Mouse (Mus musculus) heart, adult 2 months (tissue): Measurements from ENCODE around the gene Reep6. TPM values are rescaled to one million over a fixed set of nuclear protein-coding genes. Genes with fewer than 3 reads are reported as not detected.
A peak's percentile ranks its signal among the peaks of the same experiment; 100 is the strongest.
"Not testable (repeated sequence)": the region's sequence is repeated elsewhere in the genome, so short reads cannot be mapped to it uniquely, and the experiment has no call there.

ENCODE experiments used
- DNase-seq, 2 experiments: peaks; one replicate each; pipeline ENCODE4 v3.0.0; 2021
- H3K27ac ChIP-seq: fragments of 200-600 bp; 2 replicates; pipeline ENCODE4 v1.8.1; 2022
- H3K27me3 ChIP-seq: fragments of 200-500 bp; 2 replicates; pipeline ENCODE4 v1.6.1; 2012; ENCODE audit warnings: mild to moderate bottlenecking, low read length, inconsistent platforms, mixed read lengths; ENCODE audit not compliant: control insufficient read depth, insufficient read depth
- H3K36me3 ChIP-seq: fragments of 200-500 bp; 2 replicates; pipeline ENCODE4 v1.6.1; 2012; ENCODE audit warnings: low read length, inconsistent platforms; ENCODE audit not compliant: control insufficient read depth, insufficient read depth
- H3K4me1 ChIP-seq: fragments of 200-500 bp; 2 replicates; pipeline ENCODE4 v1.6.1; 2011; ENCODE audit warnings: low read length; ENCODE audit not compliant: control insufficient read depth, insufficient read depth
- H3K4me3 ChIP-seq: fragments of 200-600 bp; 2 replicates; pipeline ENCODE4 v1.8.1; 2022
- H3K79me2 ChIP-seq: fragments of 200-500 bp; replicated peaks from 2 replicates; pipeline ENCODE4 v1.6.1; 2012; ENCODE audit warnings: mild to moderate bottlenecking, inconsistent platforms, low read length, moderate library complexity, mixed read lengths; ENCODE audit not compliant: control insufficient read depth, insufficient read depth
- H3K9ac ChIP-seq: fragments of 200-500 bp; 2 replicates; pipeline ENCODE4 v1.6.1; 2012; ENCODE audit warnings: low read depth, mild to moderate bottlenecking, control low read depth, inconsistent platforms, low read length, mixed read lengths
- CTCF ChIP-seq: fragments of 200-600 bp; IDR thresholded peaks from 2 replicates; pipeline ENCODE4 v1.8.1; 2022; ENCODE audit warnings: antibody characterized with exemption, mild to moderate bottlenecking, moderate library complexity
- EP300 ChIP-seq: fragments of 200-500 bp; IDR thresholded peaks from 2 replicates; pipeline ENCODE4 v1.6.1; 2011; ENCODE audit warnings: low read depth, low read length, control low read depth; ENCODE audit not compliant: insufficient read depth
- POLR2A ChIP-seq: fragments of 200-500 bp; IDR thresholded peaks from 2 replicates; pipeline ENCODE4 v1.6.1; 2011; ENCODE audit warnings: mild to moderate bottlenecking, low read depth, low read length, control low read depth; ENCODE audit not compliant: insufficient read depth
- WGBS: fragments of 180-500 bp; shearing (Covaris S2); methylation state at CpG from one replicate; pipeline ENCODE4 v1.1.7; 2018; 5-methylcytosine and 5-hydroxymethylcytosine counted together
- intact Hi-C: fragments of 180-260 bp; cut with DNase I; formaldehyde crosslinking; loops from one replicate; pipeline ENCODE4 v1.15.1; 2025
- polyA plus RNA-seq: library from polyadenylated mRNA; depleted of rRNA; stranded (reverse); fragments of >200 nt; gene quantifications from 2 replicates; pipeline ENCODE4 v1.2.3, GENCODE M21; 2012
- total RNA-seq, 2 experiments: library from RNA; stranded (reverse); gene quantifications; 2 replicates each; pipeline ENCODE4 v1.2.3; 2021

The Reep6 gene
- total and polyA plus RNA-seq, 3 experiments: 2.8 to 4.1 (median 3.6) TPM

GRCm38 (mm10) chr10:80344131-80344661 is 14.4 kb downstream of the Reep6 start:
- H3K4me1 ChIP-seq: peaks cover 15% of the 10 kb centered on the region
- H3K27ac ChIP-seq: peak overlapping the region; percentile 77
- H3K36me3 ChIP-seq: peaks cover 3% of the 10 kb centered on the region; the same call in 1 of the 2 replicates
- TF ChIP-seq POLR2A: 0 out of 2 replicates have a peak, but pooled peaks have one; percentile 33
- TF ChIP-seq CTCF: no peak
- H3K9ac ChIP-seq: 0 out of 2 replicates have a peak overlapping the region, but pooled peaks have one; percentile 20
- peaks cover 6% of the 10 kb centered on the region; the same call in 1 of the 2 replicates for H3K27me3 ChIP-seq
- H3K4me3 ChIP-seq: no peak overlapping the region
- no peaks in the 10 kb centered on the region for H3K79me2 ChIP-seq
- intact Hi-C loops: no loop called here
- 18% methylated on average over 9 of the region's 9 CpGs for WGBS
- DNase-seq: peak; percentile 53 to 71

- H3K27ac ChIP-seq: peak overlapping the region; percentile 77
- intact Hi-C loops: no loop called here
- no peak for DNase-seq
- peaks cover 13% of the 10 kb centered on the region for H3K4me1 ChIP-seq
- H3K4me3 ChIP-seq: no peak overlapping the region
- WGBS: 29% methylated on average over 16 of the region's 16 CpGs
- TF ChIP-seq POLR2A: no peak
- no peak for TF ChIP-seq CTCF
- H3K27me3 ChIP-seq: peaks cover 6% of the 10 kb centered on the region; the same call in 1 of the 2 replicates
- H3K79me2 ChIP-seq: no peaks in the 10 kb centered on the region
- peaks cover 3% of the 10 kb centered on the region; the same call in 1 of the 2 replicates for H3K36me3 ChIP-seq
- no peak overlapping the region for H3K9ac ChIP-seq
These were observed 15.4 kb downstream of the Reep6 start for GRCm38 (mm10) chr10:80345122-80345521.

GRCm38 (mm10) chr10:80345929-80346328 is 16.2 kb downstream of the Reep6 start:
- H3K4me1 ChIP-seq, H3K9ac ChIP-seq, H3K27ac ChIP-seq, H3K36me3 ChIP-seq, H3K79me2 ChIP-seq, DNase-seq, H3K27me3 ChIP-seq, H3K4me3 ChIP-seq, intact Hi-C loops: not testable (repeated sequence)
- WGBS: 85% methylated on average over 6 of the region's 6 CpGs

GRCm38 (mm10) chr10:80347514-80347967 is 17.8 kb downstream of the Reep6 start:
- peak; percentile 68 to 69 for DNase-seq
- peak overlapping the region; percentile 93 for H3K27ac ChIP-seq
- H3K36me3 ChIP-seq: peaks cover 3% of the 10 kb centered on the region; the same call in 1 of the 2 replicates
- TF ChIP-seq POLR2A: peak; percentile 33; the same call in 1 of the 2 replicates
- no peak for TF ChIP-seq CTCF
- TF ChIP-seq EP300: 0 out of 2 replicates have a peak, but pooled peaks have one; percentile 32
- intact Hi-C loops: loop anchor here (1.0 kb wide), 1 partner anchor 52 kb away; the partner anchor contains the start of gene Apc2
- H3K27me3 ChIP-seq: no peaks in the 10 kb centered on the region
- H3K79me2 ChIP-seq: no peaks in the 10 kb centered on the region
- H3K4me3 ChIP-seq: peak overlapping the region; percentile 57
- peaks cover 6% of the 10 kb centered on the region for H3K4me1 ChIP-seq
- 4% methylated on average over 17 of the region's 17 CpGs for WGBS
- peak overlapping the region; percentile 68 for H3K9ac ChIP-seq

- peak within 1 kb of the TSS; percentile 93 for H3K27ac ChIP-seq
- H3K79me2 ChIP-seq: no peaks in the 10 kb centered on the region
- peaks cover 3% of the 10 kb centered on the region; the same call in 1 of the 2 replicates for H3K36me3 ChIP-seq
- no peaks in the 10 kb centered on the region for H3K27me3 ChIP-seq
- peak; percentile 88 for DNase-seq
- H3K4me1 ChIP-seq: peaks cover 5% of the 10 kb centered on the region; the same call in 1 of the 2 replicates
- under 1% methylated on average over 42 of the region's 42 CpGs for WGBS
- peak; percentile 99 for TF ChIP-seq CTCF
- TF ChIP-seq EP300: no peak
- peak; percentile 73 for TF ChIP-seq POLR2A
- intact Hi-C loops: loop anchor here (1.0 kb wide), 1 partner anchor 172 kb away; no protein-coding TSS in a partner anchor
- H3K4me3 ChIP-seq: peak within 1 kb of the TSS; percentile 57
- H3K9ac ChIP-seq: peak within 1 kb of the TSS; percentile 68
These were observed 18.6 kb downstream of the Reep6 start, which contains the start of gene Adamtsl5 for GRCm38 (mm10) chr10:80348244-80348781. Gene Adamtsl5, minus strand, starts transcription at chr10:80348412.

GRCm38 (mm10) chr10:80348981-80349380 is 19.2 kb downstream of the Reep6 start:
- 22% methylated on average over 26 of the region's 26 CpGs for WGBS
- no peak overlapping the region for H3K4me3 ChIP-seq
- H3K27me3 ChIP-seq: no peaks in the 10 kb centered on the region
- H3K9ac ChIP-seq: no peak overlapping the region
- no peaks in the 10 kb centered on the region for H3K79me2 ChIP-seq
- peak; percentile 53 to 57 for DNase-seq
- no peak for TF ChIP-seq EP300
- no peak for TF ChIP-seq POLR2A
- no peak for TF ChIP-seq CTCF
- peaks cover 4% of the 10 kb centered on the region; the same call in 1 of the 2 replicates for H3K4me1 ChIP-seq
- H3K27ac ChIP-seq: peak overlapping the region; percentile 93
- H3K36me3 ChIP-seq: peaks cover 3% of the 10 kb centered on the region; the same call in 1 of the 2 replicates
- intact Hi-C loops: loop anchor here (1.0 kb wide), 1 partner anchor 173 kb away; no protein-coding TSS in a partner anchor
